Mouse (Mus musculus): ENCODE data around the gene Serpina3f. TPM values are rescaled to one million over a fixed set of nuclear protein-coding genes. Genes with fewer than 3 reads are reported as not detected.

Gene Serpina3f
- 1.3 and 2.2 TPM in 2 replicates for polyA plus RNA-seq (2012; rRNA removed)

DNA sequence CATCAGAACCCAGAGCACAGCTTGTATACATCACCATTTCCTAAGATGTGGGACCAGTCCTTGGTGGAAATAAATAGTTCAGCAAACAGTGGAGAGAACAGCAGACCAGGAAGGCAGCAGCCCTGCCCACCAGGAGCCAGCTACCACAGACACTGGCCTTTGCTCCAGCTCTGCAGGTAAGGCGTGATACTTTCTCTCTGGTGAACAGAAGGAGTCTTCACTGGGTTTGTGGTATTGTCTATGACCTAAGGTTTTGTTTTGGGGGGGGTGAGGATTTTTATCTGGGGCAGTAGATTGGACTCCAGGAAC is at the start of gene Serpina3f:
Gene Serpina3f, plus strand, starts transcription at position 100 of the 309 bp plus-strand sequence.
- WGBS = 59% methylated on average over 1 of the region's 1 CpGs
- H3K4me3 ChIP-seq (replicated peaks; ENCODE audit: extremely low read depth, low read depth, low read length) = no peak within 1 kb of the TSS
- TF ChIP-seq POLR2A (IDR thresholded peaks at IDR 0.05; ENCODE audit: borderline replicate concordance, extremely low read depth, low read depth, low read length) (no peak), CTCF (IDR thresholded peaks at IDR 0.05; ENCODE audit: insufficient read depth, low read length) (no peak)
- H3K4me1 ChIP-seq (ENCODE audit: control insufficient read depth, insufficient read depth, low read length) = no peaks in the 10 kb centered on the region
- no peak for DNase-seq

DNA sequence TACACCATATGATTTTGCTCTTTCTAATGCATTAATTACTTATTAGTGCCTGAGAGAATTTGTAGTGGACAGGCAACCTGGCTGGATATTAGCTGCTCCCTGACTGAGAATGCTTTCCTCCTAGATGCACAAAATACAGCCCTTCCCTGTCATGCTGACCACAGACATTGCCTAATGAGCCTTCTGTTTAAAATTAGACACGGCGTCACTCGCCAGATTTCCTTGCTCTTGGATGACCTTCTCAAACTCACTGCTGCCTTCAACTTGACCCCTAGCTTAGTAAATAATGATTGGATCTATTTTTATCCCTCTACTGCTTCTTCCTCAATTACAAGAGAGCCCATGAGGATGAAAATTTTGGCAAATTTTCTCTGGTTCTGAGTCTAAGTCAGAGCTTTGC is 39.6 kb upstream of the Serpina3f start:
- no peak for DNase-seq
- TF ChIP-seq POLR2A (IDR thresholded peaks at IDR 0.05; ENCODE audit: borderline replicate concordance, extremely low read depth, low read depth, low read length) = no peak
- TF ChIP-seq CTCF (IDR thresholded peaks at IDR 0.05; ENCODE audit: insufficient read depth, low read length) = no peak
- Histone ChIP-seq H3K4me3 (replicated peaks; ENCODE audit: extremely low read depth, low read depth, low read length) (no peak overlapping the region), H3K4me1 (ENCODE audit: control insufficient read depth, insufficient read depth, low read length) (no peaks in the 10 kb centered on the region)
- WGBS = 57% methylated on average over 3 of the region's 3 CpGs

DNA sequence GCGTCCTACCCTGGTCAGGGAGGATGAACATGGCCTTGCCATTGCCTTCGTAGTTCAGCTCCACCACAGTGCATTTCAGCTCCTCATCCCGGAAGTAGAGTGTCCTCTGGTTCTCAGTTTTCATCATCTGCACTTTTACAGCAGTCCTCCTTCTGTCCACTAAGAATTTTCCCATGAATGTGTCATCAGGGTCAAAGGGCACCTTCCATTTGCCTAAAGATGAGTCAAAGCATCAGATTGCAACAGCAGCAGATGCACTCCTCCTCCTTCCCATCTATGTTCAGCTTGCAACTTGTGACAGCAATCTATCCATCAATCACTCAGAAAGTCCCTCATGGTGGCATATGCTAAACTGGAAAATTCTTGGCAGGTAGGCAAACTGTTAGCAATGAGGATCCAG is 38.7 kb upstream of the Serpina3f start:
- no peak for DNase-seq
- 73% methylated on average over 3 of the region's 3 CpGs for WGBS
- no peak overlapping the region for H3K4me3 ChIP-seq (replicated peaks; ENCODE audit: extremely low read depth, low read depth, low read length)
- TF ChIP-seq CTCF (IDR thresholded peaks at IDR 0.05; ENCODE audit: insufficient read depth, low read length) = no peak
- no peak for TF ChIP-seq POLR2A (IDR thresholded peaks at IDR 0.05; ENCODE audit: borderline replicate concordance, extremely low read depth, low read depth, low read length)
- H3K4me1 ChIP-seq (ENCODE audit: control insufficient read depth, insufficient read depth, low read length) = no peaks in the 10 kb centered on the region

DNA sequence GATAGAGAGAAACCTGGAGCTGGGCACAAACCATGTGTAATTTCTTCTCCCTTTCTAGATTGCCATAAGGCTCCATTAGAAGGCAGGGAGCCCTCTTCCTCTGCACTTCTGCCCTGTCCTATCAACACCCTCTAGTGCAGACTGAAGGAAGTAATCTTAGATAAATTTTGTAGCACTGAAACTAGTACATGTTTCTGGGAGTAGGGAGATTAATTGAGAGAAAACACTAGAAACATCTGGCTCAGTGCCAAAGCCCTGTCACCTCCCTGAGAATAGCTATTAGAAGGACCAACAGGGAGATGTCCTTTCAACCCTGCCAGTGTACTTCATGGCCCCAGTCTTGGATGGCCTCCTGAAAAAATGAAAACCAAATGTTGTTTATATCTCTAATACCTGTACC is 35.8 kb upstream of the Serpina3f start:
- no peak for TF ChIP-seq CTCF (IDR thresholded peaks at IDR 0.05; ENCODE audit: insufficient read depth, low read length)
- no peak for TF ChIP-seq POLR2A (IDR thresholded peaks at IDR 0.05; ENCODE audit: borderline replicate concordance, extremely low read depth, low read depth, low read length)
- Histone ChIP-seq H3K4me1 (ENCODE audit: control insufficient read depth, insufficient read depth, low read length) (no peaks in the 10 kb centered on the region), H3K4me3 (replicated peaks; ENCODE audit: extremely low read depth, low read depth, low read length) (no peak overlapping the region)
- no peak for DNase-seq

DNA sequence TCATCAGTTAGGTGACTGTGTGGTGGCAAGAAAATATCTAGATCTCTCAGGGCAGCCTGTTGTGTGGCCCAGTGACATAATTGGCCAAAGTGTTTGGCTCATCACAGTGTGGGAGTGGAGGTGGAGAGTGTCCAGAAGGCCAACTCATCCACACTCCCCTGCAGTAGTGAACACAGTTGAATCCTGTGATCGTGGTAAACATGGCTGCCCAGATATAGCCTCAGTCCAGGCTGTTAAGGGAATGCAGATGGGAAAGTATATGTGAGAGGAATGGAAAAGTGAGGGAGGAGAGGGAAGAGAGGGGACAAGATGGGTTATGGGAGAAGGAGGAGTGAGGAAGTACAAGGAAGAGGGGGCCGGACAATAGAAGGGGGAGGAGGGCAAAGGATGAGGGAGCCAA is 35.4 kb upstream of the Serpina3f start:
- DNase-seq = no peak
- TF ChIP-seq CTCF (IDR thresholded peaks at IDR 0.05; ENCODE audit: insufficient read depth, low read length) (no peak), POLR2A (IDR thresholded peaks at IDR 0.05; ENCODE audit: borderline replicate concordance, extremely low read depth, low read depth, low read length) (no peak)
- WGBS = 85% methylated on average over 2 of the region's 2 CpGs
- Histone ChIP-seq H3K4me1 (ENCODE audit: control insufficient read depth, insufficient read depth, low read length) (no peaks in the 10 kb centered on the region), H3K4me3 (replicated peaks; ENCODE audit: extremely low read depth, low read depth, low read length) (no peak overlapping the region)

DNA sequence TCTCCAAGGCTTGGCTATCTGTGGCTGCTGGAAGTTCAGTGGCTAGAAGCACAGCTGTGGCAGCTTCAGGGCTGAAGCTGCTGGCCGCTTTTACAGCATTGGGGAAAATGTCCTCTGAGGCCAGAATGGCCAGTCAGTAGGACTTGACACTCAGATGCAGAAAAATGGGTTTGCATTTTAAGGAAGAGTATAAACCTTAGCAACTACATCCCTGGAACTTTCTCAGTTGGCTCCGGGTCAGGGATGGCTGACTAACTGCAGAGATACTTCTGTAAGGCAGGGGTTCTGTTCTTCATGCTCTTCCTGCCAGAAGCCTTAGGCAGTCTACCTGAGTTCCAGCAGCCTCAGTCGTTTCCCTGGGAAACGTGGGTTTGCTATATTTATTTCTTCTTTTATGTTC is 29.3 kb upstream of the Serpina3f start:
- no peaks in the 10 kb centered on the region for H3K4me1 ChIP-seq (ENCODE audit: control insufficient read depth, insufficient read depth, low read length)
- no peak overlapping the region for H3K4me3 ChIP-seq (replicated peaks; ENCODE audit: extremely low read depth, low read depth, low read length)

DNA sequence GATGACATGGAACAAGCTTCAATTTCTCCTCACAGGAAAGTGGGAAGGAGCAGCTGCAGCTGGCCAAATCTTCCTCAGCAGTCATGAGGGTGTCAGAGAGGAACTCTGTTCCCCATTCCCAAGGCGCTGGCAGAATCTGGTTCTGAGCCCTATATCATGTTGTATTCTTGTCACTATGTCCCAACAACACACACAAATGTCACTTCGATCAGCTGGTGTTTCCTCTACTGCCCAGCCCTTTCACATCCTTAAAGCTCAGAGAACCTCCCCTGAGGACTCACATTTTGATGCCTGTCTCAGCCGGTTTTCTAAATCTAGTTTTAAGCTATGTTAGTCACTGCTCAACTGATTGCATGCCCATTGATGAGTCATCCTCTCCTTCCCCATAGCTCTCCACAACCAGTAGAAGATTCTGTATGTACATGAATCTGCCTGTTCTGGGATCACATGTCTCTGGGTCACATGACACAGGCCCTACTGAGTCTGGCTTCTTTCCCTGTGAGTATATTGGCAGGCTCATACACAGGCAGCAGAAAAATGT is 28.2 kb upstream of the Serpina3f start:
- H3K4me1 ChIP-seq (ENCODE audit: control insufficient read depth, insufficient read depth, low read length) = no peaks in the 10 kb centered on the region
- 52% methylated on average over 3 of the region's 3 CpGs for WGBS
- TF ChIP-seq CTCF (IDR thresholded peaks at IDR 0.05; ENCODE audit: insufficient read depth, low read length) (no peak), POLR2A (IDR thresholded peaks at IDR 0.05; ENCODE audit: borderline replicate concordance, extremely low read depth, low read depth, low read length) (no peak)
- no peak overlapping the region for H3K4me3 ChIP-seq (replicated peaks; ENCODE audit: extremely low read depth, low read depth, low read length)
- DNase-seq = no peak

More for the DNA sequence above, 29.3 kb upstream of the Serpina3f start:
- TF ChIP-seq POLR2A (IDR thresholded peaks at IDR 0.05; ENCODE audit: borderline replicate concordance, extremely low read depth, low read depth, low read length) (no peak), CTCF (IDR thresholded peaks at IDR 0.05; ENCODE audit: insufficient read depth, low read length) (no peak)
- 62% methylated on average over 4 of the region's 4 CpGs for WGBS
- DNase-seq = no peak

DNA sequence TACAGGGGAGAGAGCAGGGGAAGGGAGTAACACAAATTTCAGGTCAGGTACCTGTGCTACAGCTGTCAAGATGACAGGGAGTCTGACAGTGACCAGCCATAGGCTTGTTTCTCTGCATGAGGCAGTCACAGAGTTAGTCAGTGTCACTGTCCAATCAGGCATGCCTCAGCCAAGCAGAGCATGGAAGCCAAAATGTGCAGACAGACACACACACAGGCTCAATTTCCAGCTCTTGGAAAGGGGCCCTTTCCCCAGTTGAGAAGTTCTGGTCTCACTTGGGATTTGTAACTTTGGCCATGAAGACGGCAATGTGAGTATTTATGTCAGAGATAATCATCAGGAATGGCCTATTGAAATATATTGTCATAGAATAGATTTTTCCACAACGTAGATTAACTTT is 25.1 kb upstream of the Serpina3f start:
- TF ChIP-seq CTCF (IDR thresholded peaks at IDR 0.05; ENCODE audit: insufficient read depth, low read length) (no peak), POLR2A (IDR thresholded peaks at IDR 0.05; ENCODE audit: borderline replicate concordance, extremely low read depth, low read depth, low read length) (no peak)
- WGBS = 62% methylated on average over 2 of the region's 2 CpGs

DNA sequence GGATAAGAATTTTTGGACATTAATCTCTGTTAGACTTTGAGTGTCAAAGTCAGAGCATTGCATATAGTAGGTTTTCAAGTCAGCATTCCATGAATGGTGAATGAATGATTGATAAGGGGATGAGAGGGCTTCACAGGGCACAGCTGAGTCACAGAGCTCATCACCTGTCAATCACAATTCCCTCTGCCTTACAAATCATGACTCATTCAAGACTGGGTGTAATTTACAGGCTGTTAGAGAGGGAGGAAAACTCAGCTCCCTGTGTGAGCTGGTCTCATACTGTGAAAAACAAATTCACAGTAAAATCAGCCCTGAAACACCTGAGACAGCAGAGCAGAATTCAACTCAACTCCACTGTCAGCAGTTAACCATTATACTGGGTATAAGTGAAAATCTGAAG is 23.5 kb upstream of the Serpina3f start:
- no peaks in the 10 kb centered on the region for H3K4me1 ChIP-seq (ENCODE audit: control insufficient read depth, insufficient read depth, low read length)
- H3K4me3 ChIP-seq (replicated peaks; ENCODE audit: extremely low read depth, low read depth, low read length) = no peak overlapping the region
- no peak for DNase-seq
- TF ChIP-seq POLR2A (IDR thresholded peaks at IDR 0.05; ENCODE audit: borderline replicate concordance, extremely low read depth, low read depth, low read length) (no peak), CTCF (IDR thresholded peaks at IDR 0.05; ENCODE audit: insufficient read depth, low read length) (no peak)

More for the DNA sequence above, 25.1 kb upstream of the Serpina3f start:
- DNase-seq = no peak
- H3K4me1 ChIP-seq (ENCODE audit: control insufficient read depth, insufficient read depth, low read length) = no peaks in the 10 kb centered on the region
- H3K4me3 ChIP-seq (replicated peaks; ENCODE audit: extremely low read depth, low read depth, low read length) = no peak overlapping the region

DNA sequence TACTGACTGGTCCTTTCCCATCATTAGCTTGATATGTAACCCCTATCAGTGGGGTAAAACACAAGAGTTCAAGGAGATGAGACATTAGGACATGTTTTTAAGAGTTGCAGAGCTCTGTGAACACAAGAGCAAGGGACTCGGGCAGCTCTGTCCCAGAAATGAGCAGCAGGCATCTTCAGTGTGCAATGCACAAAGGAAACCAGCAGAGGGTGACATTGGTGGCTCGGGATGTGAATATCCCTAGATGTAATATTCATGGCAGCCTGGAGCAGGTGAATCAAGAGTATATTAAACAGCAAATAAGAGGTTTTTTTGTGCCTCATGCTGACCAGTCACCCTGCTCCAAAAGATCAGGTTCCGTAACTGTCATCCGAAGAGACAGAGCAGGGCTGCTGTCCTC is 5.2 kb upstream of the Serpina3f start:
- TF ChIP-seq CTCF (IDR thresholded peaks at IDR 0.05; ENCODE audit: insufficient read depth, low read length) (no peak), POLR2A (IDR thresholded peaks at IDR 0.05; ENCODE audit: borderline replicate concordance, extremely low read depth, low read depth, low read length) (no peak)
- no peak overlapping the region for H3K4me3 ChIP-seq (replicated peaks; ENCODE audit: extremely low read depth, low read depth, low read length)
- 75% methylated on average over 4 of the region's 4 CpGs for WGBS
- H3K4me1 ChIP-seq (ENCODE audit: control insufficient read depth, insufficient read depth, low read length) = no peaks in the 10 kb centered on the region
- no peak for DNase-seq

All from lung, adult 2 months (tissue).